Mouse (Mus musculus) induced T-regulatory cell, adult 2 months (primary cell): ENCODE data around the gene Rps25.
"Not testable (repeated sequence)": the region's sequence is repeated elsewhere in the genome, so short reads cannot be mapped to it uniquely, and the experiment has no call there.

Experiments
- DNase-seq: peaks from one replicate; pipeline ENCODE4 v3.0.0-alpha.2; 2012; ENCODE audit warnings: low read depth

The Rps25 gene

DNA sequence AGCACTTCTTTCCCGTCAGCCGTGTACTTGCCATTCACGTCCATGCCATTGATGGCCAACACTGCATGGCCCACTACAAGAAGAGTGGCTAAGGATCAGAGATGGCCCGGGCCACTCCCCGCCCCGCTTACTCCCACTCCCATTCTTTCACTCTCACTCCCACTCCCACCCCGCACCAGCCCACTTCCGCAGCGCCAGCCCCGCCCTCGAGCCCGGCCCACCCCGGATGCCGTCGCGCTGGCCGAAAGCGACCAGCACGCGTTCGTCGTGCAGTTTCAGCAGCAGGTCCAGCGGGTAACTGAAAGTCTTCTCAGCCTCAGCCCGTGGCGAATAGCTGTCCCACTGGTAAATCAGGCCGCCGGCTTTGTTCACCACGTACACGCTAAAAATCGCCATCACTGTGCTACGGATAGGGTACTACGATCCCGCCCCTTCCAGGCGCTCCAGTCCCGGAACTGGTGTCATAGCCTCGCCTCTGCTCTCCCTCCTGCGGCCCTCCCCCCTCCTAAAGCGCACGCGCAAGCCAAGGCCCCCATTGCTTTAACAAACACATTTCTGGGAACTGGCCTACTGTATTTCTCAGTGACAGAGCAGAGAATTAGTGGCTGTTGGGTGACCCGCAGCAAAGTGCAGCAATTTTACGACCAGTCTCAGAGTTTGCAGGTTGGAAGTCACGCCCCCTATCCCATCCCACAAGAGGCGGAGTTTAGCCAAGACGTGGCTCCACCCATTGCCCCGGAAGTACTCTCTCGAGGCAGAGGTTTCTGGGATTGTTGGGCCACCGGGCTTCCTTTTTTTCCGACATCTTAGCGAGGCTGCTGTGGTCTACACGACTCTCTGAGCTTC is at the start of gene Rps25, which contains the start of gene Trappc4:
TSS of gene Rps25 (plus strand) at position 234 of the 846 bp plus-strand sequence.
TSS of gene Trappc4 (minus strand) at position 695 of the 846 bp plus-strand sequence.
- DNase-seq: peak; percentile 99

- DNase-seq: peak; percentile 77
These were observed 49.7 kb upstream of the Rps25 start for GRCm38 (mm10) chr9:44357207-44357606.

DNA sequence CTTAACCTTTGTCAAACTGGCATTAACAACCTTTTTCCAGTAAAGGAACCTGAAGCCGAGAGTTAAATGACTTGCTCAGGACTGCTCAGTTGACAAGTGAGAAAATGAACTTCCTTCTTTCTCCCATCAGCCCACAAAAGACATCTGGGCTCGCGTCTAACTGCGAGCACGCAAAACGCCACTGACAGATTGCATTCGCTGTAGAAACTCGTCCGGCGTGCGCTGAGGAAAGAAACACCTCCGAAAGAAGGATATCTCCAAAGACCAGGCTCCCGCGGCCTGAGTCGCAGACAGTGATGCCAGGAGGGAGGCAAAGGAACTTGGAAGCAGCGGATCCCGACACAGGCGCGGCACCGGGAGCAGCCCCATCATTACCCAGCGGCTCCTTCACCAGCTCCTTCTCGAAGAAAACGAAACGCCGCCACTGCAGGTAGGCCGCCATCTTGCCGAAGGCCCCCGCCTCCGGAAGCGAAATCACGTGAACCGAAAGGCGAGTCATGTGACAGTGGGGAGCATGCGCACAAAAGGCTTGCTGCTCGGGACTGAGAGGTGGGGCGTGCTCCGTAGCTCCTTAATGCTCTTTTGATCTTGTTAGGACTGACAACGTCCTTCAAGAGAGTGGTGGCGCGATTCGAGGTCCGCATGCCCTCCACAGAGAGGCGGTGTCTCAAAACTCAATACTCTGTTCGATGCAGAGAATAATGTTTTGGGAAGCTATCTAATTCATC is 45.6 kb upstream of the Rps25 start, which contains the start of gene Vps11:
TSS of gene Vps11 (minus strand) at position 481 of the 728 bp plus-strand sequence.
- DNase-seq: peak; percentile 99

GRCm38 (mm10) chr9:44361931-44362330 is 45.0 kb upstream of the Rps25 start:
- not testable (repeated sequence) for DNase-seq

DNA sequence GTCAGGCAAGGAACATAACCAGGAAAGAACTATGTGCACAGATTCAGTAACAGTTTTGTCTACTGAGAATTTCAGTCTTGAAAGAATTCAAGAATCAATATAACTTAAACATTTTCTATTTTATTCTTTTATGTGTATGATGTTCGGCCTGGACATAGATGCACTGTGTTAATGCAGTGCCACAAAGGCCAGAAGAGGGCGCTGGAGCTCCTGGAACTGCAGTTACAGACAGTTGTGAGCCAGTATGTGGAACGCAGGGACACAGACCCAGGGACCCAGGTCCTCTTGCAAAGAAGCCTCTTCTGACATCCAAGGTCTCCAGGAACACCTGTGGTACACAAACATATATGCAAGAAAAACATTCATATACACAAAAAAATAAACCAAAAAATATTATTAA is 42.5 kb upstream of the Rps25 start:
- peak; percentile 69 for DNase-seq

GRCm38 (mm10) chr9:44373386-44373785 is 33.6 kb upstream of the Rps25 start:
- no peak for DNase-seq

DNA sequence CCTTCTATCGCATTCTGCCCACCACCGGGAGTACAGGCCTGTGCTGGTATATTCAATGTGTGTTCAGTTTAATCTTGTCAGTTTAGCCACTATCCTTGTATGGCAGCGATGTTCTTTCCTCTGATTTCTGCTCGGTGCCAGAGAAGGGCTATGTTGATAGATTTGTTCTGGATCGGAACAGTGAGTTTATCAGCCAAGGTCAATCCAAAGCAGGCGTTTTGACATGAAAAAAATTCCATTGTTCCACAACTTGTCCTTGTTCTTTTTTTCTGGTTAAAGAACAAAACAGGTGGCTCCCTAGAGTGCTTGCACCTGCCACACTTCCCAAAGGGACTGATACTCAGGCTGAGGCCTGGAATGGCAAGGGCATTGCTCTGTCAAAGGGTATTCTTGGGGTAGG is 30.8 kb upstream of the Rps25 start:
- no peak for DNase-seq

- DNase-seq: not testable (repeated sequence)
These were observed 29.6 kb upstream of the Rps25 start for GRCm38 (mm10) chr9:44377335-44377734.

DNA sequence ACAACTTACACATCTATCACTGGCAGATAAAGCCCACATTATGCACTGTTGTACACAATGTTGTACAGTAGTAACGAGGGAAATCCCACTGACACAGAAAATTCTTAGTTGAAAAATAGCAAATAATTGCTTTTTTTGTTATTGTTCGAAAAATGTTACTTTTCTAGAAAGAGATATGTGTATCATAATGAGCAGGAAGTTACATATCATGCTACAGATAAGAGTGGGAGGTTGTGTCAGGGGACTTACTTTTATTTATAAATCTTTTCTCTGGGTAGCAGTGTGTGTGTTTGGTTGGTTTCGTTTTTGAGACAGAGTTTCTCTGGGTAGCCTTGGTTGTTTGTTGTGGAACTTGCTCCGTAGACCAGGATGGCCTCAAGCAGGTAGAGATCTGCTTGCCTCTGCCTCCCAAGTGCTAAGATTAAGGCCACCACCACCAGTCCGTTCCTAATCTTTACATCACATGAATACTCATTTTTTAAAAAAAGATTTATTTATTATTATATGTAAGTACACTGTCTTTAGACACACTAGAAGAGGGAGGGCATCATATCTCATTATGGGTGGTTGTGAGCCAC is 28.7 kb upstream of the Rps25 start:
- peak; percentile 75 for DNase-seq

- DNase-seq: peak; percentile 99
These were observed 27.7 kb upstream of the Rps25 start, which contains the start of gene Hyou1 for GRCm38 (mm10) chr9:44379054-44379834. TSS of gene Hyou1 (plus strand) at chr9:44379490.

GRCm38 (mm10) chr9:44379862-44380261 is 27.1 kb upstream of the Rps25 start:
- no peak for DNase-seq

GRCm38 (mm10) chr9:44384596-44384995 is 22.3 kb upstream of the Rps25 start:
- DNase-seq: no peak

DNA sequence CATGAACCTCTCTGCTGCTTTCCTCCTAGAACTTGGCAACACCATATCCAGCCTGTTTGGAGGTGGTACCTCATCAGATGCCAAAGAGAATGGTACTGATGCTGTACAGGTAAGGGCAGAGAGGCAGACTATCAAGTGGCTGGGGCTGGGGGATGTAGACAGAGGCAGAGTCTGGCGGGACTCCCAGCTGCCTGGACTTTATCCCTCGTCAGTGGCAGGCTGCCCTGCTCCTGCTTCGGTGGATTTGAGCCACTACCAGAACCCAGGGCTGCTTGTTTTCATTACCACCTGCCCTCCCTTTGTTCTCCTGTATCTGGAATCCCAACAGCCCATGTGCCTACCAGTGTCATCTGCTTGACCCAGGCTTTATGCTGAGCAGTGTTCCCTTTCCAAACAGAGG is 19.7 kb upstream of the Rps25 start:
- no peak for DNase-seq

DNA sequence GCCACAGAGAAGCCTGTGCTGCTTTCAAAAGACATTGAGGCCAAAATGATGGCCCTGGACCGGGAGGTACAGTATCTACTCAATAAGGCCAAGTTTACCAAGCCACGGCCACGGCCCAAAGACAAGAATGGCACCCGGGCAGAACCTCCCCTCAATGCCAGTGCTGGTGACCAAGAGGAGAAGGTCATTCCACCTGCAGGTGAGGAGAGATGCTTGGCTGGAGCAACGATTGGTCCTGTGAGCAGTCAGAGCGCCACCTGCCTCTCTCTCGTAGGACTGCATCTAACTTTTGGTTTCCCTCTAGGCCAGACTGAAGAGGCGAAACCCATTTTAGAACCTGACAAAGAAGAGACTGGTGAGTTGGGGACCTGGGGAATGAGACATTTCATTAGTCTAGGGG is 17.7 kb upstream of the Rps25 start:
- peak; percentile 80 for DNase-seq

- peak; percentile 85 for DNase-seq
These were observed 15.5 kb upstream of the Rps25 start for GRCm38 (mm10) chr9:44391466-44391865.

DNA sequence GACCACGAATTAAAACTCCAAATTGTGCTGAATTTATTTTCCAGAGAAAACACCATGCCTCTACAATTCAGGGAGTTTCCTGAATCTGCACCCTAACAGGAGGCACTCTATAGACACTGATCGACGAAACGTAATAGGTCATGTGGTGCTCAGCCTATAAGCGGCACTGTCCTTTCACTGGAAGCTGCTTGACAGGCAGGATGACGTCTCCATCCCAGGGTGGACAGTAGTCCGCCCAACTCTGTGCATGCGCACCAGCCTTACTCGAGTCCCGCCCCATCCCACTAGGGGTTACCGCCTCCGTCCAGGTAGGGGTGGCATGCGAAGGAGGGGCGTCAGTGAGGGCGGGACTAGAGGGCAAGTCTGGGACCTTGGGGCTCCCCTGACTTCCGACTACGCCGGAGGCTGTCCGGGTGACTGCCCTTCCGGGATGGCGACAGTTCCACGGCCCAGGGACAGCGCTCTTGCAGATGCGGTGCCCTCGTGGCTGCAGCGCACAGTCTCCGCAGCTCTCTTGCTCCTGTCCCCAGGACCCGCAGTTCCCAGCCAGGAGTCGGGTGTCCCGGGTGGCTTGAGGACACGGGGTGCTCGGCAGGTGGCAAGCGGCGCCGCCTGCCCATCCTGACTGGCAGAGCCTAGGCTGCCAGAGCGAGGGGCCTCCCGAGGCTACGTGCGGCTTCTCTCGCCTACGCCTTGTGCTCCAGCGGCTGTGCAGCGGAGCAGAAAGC is 10.1 kb upstream of the Rps25 start, which contains the start of gene Slc37a4:
TSS of gene Slc37a4 (plus strand) at position 169 of the 728 bp plus-strand sequence.
- DNase-seq: peak; percentile 98

GRCm38 (mm10) chr9:44398087-44398486 is 8.9 kb upstream of the Rps25 start:
- no peak for DNase-seq

GRCm38 (mm10) chr9:44398551-44398950 is 8.4 kb upstream of the Rps25 start:
- no peak for DNase-seq

DNA sequence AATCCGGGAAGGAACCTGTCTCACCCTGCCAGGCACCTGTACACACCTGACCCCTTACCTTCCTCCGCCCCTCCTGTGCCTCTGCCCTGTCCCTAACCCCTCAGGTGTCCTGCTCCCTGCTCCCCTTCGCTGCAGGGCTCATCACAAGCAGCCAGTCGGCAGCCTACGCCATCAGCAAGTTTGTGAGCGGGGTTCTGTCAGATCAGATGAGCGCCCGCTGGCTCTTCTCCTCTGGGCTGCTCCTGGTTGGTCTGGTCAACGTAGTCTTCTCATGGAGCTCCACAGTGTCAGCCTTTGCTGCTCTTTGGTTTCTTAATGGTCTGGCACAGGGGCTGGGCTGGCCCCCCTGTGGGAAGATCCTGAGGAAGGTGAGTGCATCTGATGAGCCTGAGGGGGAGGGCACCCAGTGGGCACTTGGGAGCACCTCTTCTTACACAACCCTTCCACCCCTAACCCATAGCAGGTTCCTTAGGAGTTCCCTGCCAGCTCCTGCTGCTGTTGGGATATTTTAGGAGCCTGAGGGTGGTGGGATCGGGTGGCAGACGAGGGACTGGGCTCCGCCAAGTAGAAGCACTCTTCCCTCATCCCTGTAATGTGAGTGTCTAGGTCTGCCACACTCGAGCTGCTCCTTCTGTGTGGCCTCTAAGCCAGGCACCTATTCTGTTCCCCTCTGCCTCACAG is 7.7 kb upstream of the Rps25 start:
- DNase-seq: no peak

GRCm38 (mm10) chr9:44399795-44400114 is 7.2 kb upstream of the Rps25 start:
- DNase-seq: no peak
